Mouse (Mus musculus) heart, postnatal 0 days (tissue): ENCODE measurements at regions not wholly inside any gene's neighbourhood (a gene's known extent, or its start where the extent isn't known, plus 50 kb on each side); places are given as distances from the start of the nearest gene placed in this dataset.

ENCODE experiments used
- ATAC-seq: fragments of 200-750 bp; cut with Nextera tagmentation; 2 replicates; pipeline ENCODE4 v1.8.0; 2017; ENCODE audit warnings: low read depth, moderate number of reproducible peaks, moderate library complexity; ENCODE audit not compliant: insufficient read depth
- DNase-seq: peaks from one replicate; pipeline ENCODE4 v3.0.0-alpha.2; 2016; ENCODE audit warnings: low spot score
- H3K27ac ChIP-seq: fragments of 300-500 bp; sonication (generic); 2 replicates; pipeline ENCODE4 v1.5.1; 2014; ENCODE audit warnings: low read depth, mild to moderate bottlenecking
- H3K27me3 ChIP-seq: fragments of 300-500 bp; sonication (generic); 2 replicates; pipeline ENCODE4 v1.6.1; 2014; ENCODE audit warnings: low read length, mixed read lengths; ENCODE audit not compliant: control insufficient read depth, insufficient read depth
- H3K36me3 ChIP-seq: fragments of 300-500 bp; sonication (generic); replicated peaks from 2 replicates; pipeline ENCODE4 v1.6.1; 2014; ENCODE audit warnings: low read length, mixed read lengths; ENCODE audit not compliant: control insufficient read depth, insufficient read depth
- H3K4me1 ChIP-seq: fragments of 300-500 bp; sonication (generic); 2 replicates; pipeline ENCODE4 v1.6.1; 2014; ENCODE audit warnings: antibody characterized with exemption; ENCODE audit not compliant: control insufficient read depth, insufficient read depth
- H3K4me2 ChIP-seq: fragments of 300-500 bp; sonication (generic); 2 replicates; pipeline ENCODE4 v1.6.1; 2014; ENCODE audit warnings: low read depth, mild to moderate bottlenecking, low read length, moderate library complexity
- H3K4me3 ChIP-seq: fragments of 300-500 bp; sonication (generic); 2 replicates; pipeline ENCODE4 v1.5.1; 2014; ENCODE audit warnings: low read depth, low read length
- H3K9ac ChIP-seq: fragments of 300-500 bp; sonication (generic); replicated peaks from 2 replicates; pipeline ENCODE4 v1.6.1; 2014; ENCODE audit warnings: low read depth, low read length, mixed read lengths
- H3K9me3 ChIP-seq: fragments of 300-500 bp; sonication (generic); replicated peaks from 2 replicates; pipeline ENCODE4 v1.6.1; 2016; ENCODE audit warnings: low read length; ENCODE audit not compliant: control insufficient read depth
- CTCF ChIP-seq: IDR thresholded peaks from 2 replicates; pipeline ENCODE4 v1.5.1; 2016; ENCODE audit warnings: antibody characterized with exemption, control low read depth, low read depth
- EP300 ChIP-seq: IDR thresholded peaks from 2 replicates; pipeline ENCODE4 v1.6.1; 2016; ENCODE audit warnings: antibody characterized with exemption, low read depth
- WGBS: fragments of 180-500 bp; shearing (Covaris S2); extraction: QIAGEN DNeasy Blood & Tissue Kit; methylation state at CpG from one replicate; pipeline ENCODE4 v1.1.7; 2014; 5-methylcytosine and 5-hydroxymethylcytosine counted together

DNA sequence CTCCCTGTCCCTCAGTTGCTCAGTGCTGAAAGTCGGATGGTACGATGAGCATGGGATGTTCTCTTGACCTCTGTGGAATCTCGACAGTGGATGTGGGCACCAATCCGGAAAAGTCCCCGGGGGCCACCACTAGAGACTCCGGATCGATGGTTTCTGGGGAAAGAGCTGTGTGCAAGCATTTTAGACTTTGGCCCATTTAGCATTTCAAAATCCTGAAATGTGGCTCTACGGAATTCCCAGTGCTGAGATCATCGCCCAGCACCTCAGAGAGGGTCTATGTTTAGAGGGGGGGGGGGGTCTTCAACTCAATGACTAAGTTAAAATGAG is 68.6 kb downstream of the Tomm20 start:
- no peak overlapping the region for H3K4me2 ChIP-seq
- H3K27me3 ChIP-seq = no peaks in the 10 kb centered on the region
- H3K9me3 ChIP-seq = no peaks in the 10 kb centered on the region
- H3K36me3 ChIP-seq = no peaks in the 10 kb centered on the region
- no peak overlapping the region for H3K9ac ChIP-seq
- 72% methylated on average over 9 of the region's 9 CpGs for WGBS
- H3K4me1 ChIP-seq = peaks cover 6% of the 10 kb centered on the region; the same call in 1 of the 2 replicates
- H3K4me3 ChIP-seq = no peak overlapping the region
- ATAC-seq (no peak), DNase-seq (no peak)
- H3K27ac ChIP-seq = no peak overlapping the region
- no peak for TF ChIP-seq EP300
- no peak for TF ChIP-seq CTCF

- H3K9me3 ChIP-seq = no peaks in the 10 kb centered on the region
- H3K4me2 ChIP-seq = no peak overlapping the region
- H3K36me3 ChIP-seq = no peaks in the 10 kb centered on the region
- peaks cover 2% of the 10 kb centered on the region; the same call in 1 of the 2 replicates for H3K4me1 ChIP-seq
- H3K9ac ChIP-seq = no peak overlapping the region
- ATAC-seq (no peak), DNase-seq (no peak)
- no peak overlapping the region for H3K4me3 ChIP-seq
- TF ChIP-seq EP300 = no peak
- TF ChIP-seq CTCF = no peak
- WGBS = 66% methylated on average over 9 of the region's 9 CpGs
- H3K27ac ChIP-seq = no peak overlapping the region
- H3K27me3 ChIP-seq = no peaks in the 10 kb centered on the region
Observed at GRCm38 (mm10) chr8:126876300-126877038, 69.2 kb downstream of the Tomm20 start.

GRCm38 (mm10) chr8:126875491-126876155 is 70.0 kb downstream of the Tomm20 start:
- 85% methylated on average over 7 of the region's 7 CpGs for WGBS
- no peak for DNase-seq
- ATAC-seq = no peak
- H3K4me3 ChIP-seq = no peak overlapping the region
- no peak overlapping the region for H3K4me2 ChIP-seq
- H3K27ac ChIP-seq = no peak overlapping the region
- no peak overlapping the region for H3K9ac ChIP-seq
- H3K9me3 ChIP-seq = no peaks in the 10 kb centered on the region
- no peak for TF ChIP-seq CTCF
- TF ChIP-seq EP300 = no peak
- H3K36me3 ChIP-seq = no peaks in the 10 kb centered on the region
- H3K4me1 ChIP-seq = no peaks in the 10 kb centered on the region
- no peaks in the 10 kb centered on the region for H3K27me3 ChIP-seq

- Histone ChIP-seq H3K4me3 (no peak overlapping the region), H3K4me2 (no peak overlapping the region), H3K27me3 (no peaks in the 10 kb centered on the region), H3K9me3 (no peaks in the 10 kb centered on the region), H3K9ac (no peak overlapping the region), H3K4me1 (no peaks in the 10 kb centered on the region), H3K27ac (no peak overlapping the region), H3K36me3 (no peaks in the 10 kb centered on the region)
- no peak for ATAC-seq
- no peak for TF ChIP-seq CTCF
- no peak for TF ChIP-seq EP300
- DNase-seq = no peak
- WGBS = 97% methylated on average over 1 of the region's 1 CpGs
Observed at GRCm38 (mm10) chr8:126874846-126875245, 70.8 kb downstream of the Tomm20 start.

DNA sequence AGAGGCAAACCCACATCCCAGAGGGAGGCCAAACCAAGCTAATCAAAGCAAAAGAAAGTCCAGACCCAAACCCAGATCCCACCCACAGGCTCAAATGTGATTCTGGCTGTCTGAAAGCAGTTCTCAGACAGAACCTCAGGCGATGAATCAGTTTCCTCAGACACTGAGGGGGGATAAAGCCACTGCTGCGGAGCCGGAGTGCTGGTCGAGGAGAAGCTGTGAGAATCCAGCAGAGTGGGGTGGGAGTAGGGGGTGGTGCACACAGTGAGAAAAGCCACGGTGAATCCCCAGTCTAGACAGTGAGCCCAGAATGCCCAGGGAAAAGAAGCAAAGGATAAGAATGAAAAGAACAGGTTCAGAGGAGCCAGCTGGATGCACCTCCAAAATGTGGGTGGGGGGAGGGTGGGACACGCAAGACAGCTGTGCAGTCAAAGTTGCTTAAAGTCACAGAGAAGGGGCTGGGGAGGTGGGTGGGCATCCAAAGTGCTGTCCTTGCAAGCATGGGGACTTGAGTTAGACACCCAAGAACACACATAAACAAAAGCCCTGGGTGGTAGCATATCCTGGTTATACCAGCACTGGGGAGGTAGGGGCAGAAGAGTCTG is 71.4 kb downstream of the Tomm20 start:
- Histone ChIP-seq H3K36me3 (no peaks in the 10 kb centered on the region), H3K4me1 (no peaks in the 10 kb centered on the region), H3K9ac (no peak overlapping the region), H3K27ac (no peak overlapping the region), H3K9me3 (no peaks in the 10 kb centered on the region), H3K27me3 (no peaks in the 10 kb centered on the region), H3K4me2 (no peak overlapping the region), H3K4me3 (no peak overlapping the region)
- DNase-seq = no peak
- TF ChIP-seq EP300 (no peak), CTCF (no peak)
- WGBS = 84% methylated on average over 6 of the region's 6 CpGs
- no peak for ATAC-seq
